Mouse (Mus musculus) forebrain, embryonic 11.5 days (tissue): Measurements from ENCODE around the gene Cyp2a12. TPM values are rescaled to one million over a fixed set of nuclear protein-coding genes. Genes with fewer than 3 reads are reported as not detected.
"Not testable (repeated sequence)": the region's sequence is repeated elsewhere in the genome, so short reads cannot be mapped to it uniquely, and the experiment has no call there.

Experiments
- ATAC-seq: fragments of 200-750 bp; cut with Nextera tagmentation; replicated peaks from 2 replicates; pipeline ENCODE4 v1.8.0; 2017; ENCODE audit warnings: moderate TSS enrichment; ENCODE audit not compliant: low FRiP score
- DNase-seq: peaks from one replicate; pipeline ENCODE4 v3.0.0-alpha.2; 2017; ENCODE audit warnings: low spot score
- H3K27ac ChIP-seq: fragments of 300-500 bp; sonication (generic); 2 replicates; pipeline ENCODE4 v1.5.1; 2014; ENCODE audit warnings: low read depth, low read length
- H3K27me3 ChIP-seq: fragments of 300-500 bp; sonication (generic); 2 replicates; pipeline ENCODE4 v1.6.1; 2014; ENCODE audit warnings: mild to moderate bottlenecking, low read length, mixed read lengths; ENCODE audit not compliant: control insufficient read depth, insufficient read depth
- H3K36me3 ChIP-seq: fragments of 300-500 bp; sonication (generic); 2 replicates; pipeline ENCODE4 v1.6.1; 2014; ENCODE audit warnings: mild to moderate bottlenecking, low read length, moderate library complexity, mixed read lengths; ENCODE audit not compliant: control insufficient read depth, insufficient read depth
- H3K4me1 ChIP-seq: fragments of 300-500 bp; sonication (generic); replicated peaks from 2 replicates; pipeline ENCODE4 v1.6.1; 2014; ENCODE audit warnings: low read length, mixed read lengths; ENCODE audit not compliant: control insufficient read depth, insufficient read depth
- H3K4me2 ChIP-seq: fragments of 300-500 bp; sonication (generic); 2 replicates; pipeline ENCODE4 v1.6.1; 2014; ENCODE audit warnings: low read depth, mild to moderate bottlenecking, low read length, moderate library complexity, mixed read lengths; ENCODE audit not compliant: severe bottlenecking
- H3K4me3 ChIP-seq: fragments of 300-500 bp; sonication (generic); 2 replicates; pipeline ENCODE4 v1.5.1; 2014; ENCODE audit warnings: low read depth, low read length
- H3K9ac ChIP-seq: fragments of 300-500 bp; sonication (generic); 2 replicates; pipeline ENCODE4 v1.6.1; 2014; ENCODE audit warnings: low read length
- H3K9me3 ChIP-seq: fragments of 300-500 bp; sonication (generic); 2 replicates; pipeline ENCODE4 v1.6.1; 2016; ENCODE audit warnings: low read length, mixed read lengths; ENCODE audit not compliant: control insufficient read depth
- WGBS: fragments of 180-500 bp; shearing (Covaris S2); extraction: QIAGEN DNeasy Blood & Tissue Kit; methylation state at CpG from one replicate; pipeline ENCODE4 v1.1.7; 2014; 5-methylcytosine and 5-hydroxymethylcytosine counted together
- polyA plus RNA-seq: library from polyadenylated mRNA; unstranded; fragments of >200 nt; fragmentation: Nextera tagmentation; extraction: Ambion mirVana; gene quantifications from 2 replicates; pipeline ENCODE4 v1.2.1, GENCODE M21; 2014

The Cyp2a12 gene
- not detected in 2 replicates for polyA plus RNA-seq

- Histone ChIP-seq H3K4me1 (no peaks in the 10 kb centered on the region), H3K9ac (no peak within 1 kb of the TSS), H3K36me3 (no peaks in the 10 kb centered on the region), H3K27me3 (no peaks in the 10 kb centered on the region), H3K4me2 (no peak within 1 kb of the TSS), H3K9me3 (no peaks in the 10 kb centered on the region), H3K4me3 (no peak within 1 kb of the TSS), H3K27ac (no peak within 1 kb of the TSS)
- WGBS: 78% methylated on average over 2 of the region's 2 CpGs
- DNase-seq: no peak
- no peak for ATAC-seq
Measured at GRCm38 (mm10) chr7:27028789-27029188, at the start of gene Cyp2a12. Cyp2a12 (plus strand) TSS chr7:27029081.

GRCm38 (mm10) chr7:26981464-26981863 is 47.4 kb upstream of the Cyp2a12 start:
- not testable (repeated sequence) for H3K36me3 ChIP-seq, H3K9ac ChIP-seq, DNase-seq, H3K4me1 ChIP-seq, ATAC-seq, H3K9me3 ChIP-seq, H3K4me2 ChIP-seq, H3K27ac ChIP-seq, H3K4me3 ChIP-seq, H3K27me3 ChIP-seq
- WGBS: 79% methylated on average over 2 of the region's 2 CpGs

GRCm38 (mm10) chr7:26981937-26982336 is 46.9 kb upstream of the Cyp2a12 start:
- ATAC-seq, H3K4me1 ChIP-seq, DNase-seq, H3K9ac ChIP-seq, H3K4me2 ChIP-seq, H3K9me3 ChIP-seq, H3K27ac ChIP-seq, H3K4me3 ChIP-seq, H3K36me3 ChIP-seq, H3K27me3 ChIP-seq: not testable (repeated sequence)
- WGBS: 95% methylated on average over 1 of the region's 1 CpGs

- Histone ChIP-seq H3K9ac (no peak overlapping the region), H3K36me3 (no peaks in the 10 kb centered on the region), H3K27me3 (no peaks in the 10 kb centered on the region), H3K4me3 (no peak overlapping the region), H3K9me3 (no peaks in the 10 kb centered on the region), H3K4me2 (no peak overlapping the region), H3K4me1 (no peaks in the 10 kb centered on the region), H3K27ac (no peak overlapping the region)
- ATAC-seq (no peak), DNase-seq (no peak)
- 11% methylated on average over 1 of the region's 1 CpGs for WGBS
Measured at GRCm38 (mm10) chr7:26982551-26982950, 46.3 kb upstream of the Cyp2a12 start.

GRCm38 (mm10) chr7:26983151-26983550 is 45.7 kb upstream of the Cyp2a12 start:
- H3K4me2 ChIP-seq, H3K9me3 ChIP-seq, H3K27me3 ChIP-seq, H3K4me1 ChIP-seq, ATAC-seq, DNase-seq, H3K27ac ChIP-seq, H3K36me3 ChIP-seq, H3K9ac ChIP-seq, H3K4me3 ChIP-seq: not testable (repeated sequence)
- WGBS: 25% methylated on average over 1 of the region's 1 CpGs

GRCm38 (mm10) chr7:27026581-27026980 is 2.3 kb upstream of the Cyp2a12 start:
- not testable (repeated sequence) for H3K36me3 ChIP-seq, H3K4me3 ChIP-seq, H3K4me2 ChIP-seq, DNase-seq, H3K9me3 ChIP-seq, H3K4me1 ChIP-seq, ATAC-seq, H3K9ac ChIP-seq, H3K27me3 ChIP-seq, H3K27ac ChIP-seq

- H3K4me3 ChIP-seq, DNase-seq, H3K9me3 ChIP-seq, H3K27me3 ChIP-seq, H3K9ac ChIP-seq, H3K4me2 ChIP-seq, H3K27ac ChIP-seq, ATAC-seq, H3K36me3 ChIP-seq, H3K4me1 ChIP-seq: not testable (repeated sequence)
- 56% methylated on average over 1 of the region's 1 CpGs for WGBS
Measured at GRCm38 (mm10) chr7:27048886-27049285, 20.0 kb downstream of the Cyp2a12 start.

GRCm38 (mm10) chr7:27059333-27059732 is 30.5 kb downstream of the Cyp2a12 start:
- H3K4me3 ChIP-seq, H3K27me3 ChIP-seq, H3K27ac ChIP-seq, H3K9me3 ChIP-seq, DNase-seq, H3K36me3 ChIP-seq, H3K4me1 ChIP-seq, H3K4me2 ChIP-seq, ATAC-seq, H3K9ac ChIP-seq: not testable (repeated sequence)
- 91% methylated on average over 2 of the region's 2 CpGs for WGBS

GRCm38 (mm10) chr7:27059896-27060295 is 31.0 kb downstream of the Cyp2a12 start:
- not testable (repeated sequence) for H3K9ac ChIP-seq, H3K9me3 ChIP-seq, DNase-seq, H3K4me3 ChIP-seq, H3K4me2 ChIP-seq, H3K4me1 ChIP-seq, H3K27ac ChIP-seq, H3K36me3 ChIP-seq, ATAC-seq, H3K27me3 ChIP-seq
